19 mouse cellular contexts compared by ENCODE assay signal in the genomic region with DNA sequence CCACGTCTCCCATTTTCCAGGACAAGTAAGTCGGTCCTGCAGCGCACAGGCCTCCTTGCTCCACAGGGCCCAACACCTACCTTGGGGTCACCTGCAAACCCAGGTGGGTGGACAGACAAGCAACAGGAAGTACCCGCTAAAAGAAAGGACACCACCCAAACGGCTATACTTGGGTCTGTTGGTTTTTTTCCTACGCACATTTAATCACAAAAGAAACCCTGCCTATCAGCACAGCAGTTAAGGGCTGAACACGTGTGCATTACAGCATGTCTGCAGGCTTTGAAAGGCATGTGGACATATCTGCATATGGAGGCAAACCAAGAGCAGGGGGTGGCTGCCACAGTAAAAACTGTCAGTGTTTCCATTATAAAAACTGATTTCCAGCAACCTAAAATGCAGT.
"Had no signal": no experiment of that assay in that cellular context is flagged by ENCODE, and none has a peak within 500 bp of the region (broad histone marks: within the 10 kb centered on the region; RNA-seq: fewer than 3 reads in every experiment).

No protein-coding gene starts in this region.

- H3K36me3 ChIP-seq: midbrain, embryonic 12.5 days; stomach, embryonic 15.5 days had no signal

- DNase-seq: kidney, adult 2 months; kidney, postnatal 25 days; layer of hippocampus, adult 9-11 months; liver, postnatal 0 days; lung, embryonic 14.5 days; right cerebral cortex, postnatal 14 days; right cerebral cortex, postnatal 4 days; thymus, postnatal 36 days had no signal

- H3K4me3 ChIP-seq: layer of hippocampus, adult 2 months; limb, embryonic 10.5 days; limb, embryonic 13.5 days; megakaryocyte, embryonic 14.5 days; midbrain, embryonic 12.5 days; stomach, embryonic 15.5 days had no signal

- H3K4me2 ChIP-seq: lung, embryonic 14.5 days; midbrain, embryonic 12.5 days; stomach, embryonic 15.5 days had no signal

- ATAC-seq: intestine, postnatal 0 days; liver, postnatal 0 days; lung, postnatal 0 days had no signal

- H3K27ac ChIP-seq: kidney, postnatal 0 days; layer of hippocampus, adult 2 months; limb, embryonic 10.5 days; limb, embryonic 13.5 days; liver, embryonic 14.5 days; macrophage; stomach, embryonic 15.5 days had no signal

- H3K9me3 ChIP-seq: limb, embryonic 10.5 days; limb, embryonic 13.5 days; midbrain, embryonic 12.5 days; stomach, embryonic 15.5 days had no signal

- H3K9ac ChIP-seq: limb, embryonic 13.5 days; liver, embryonic 14.5 days; liver, postnatal 0 days; lung, embryonic 14.5 days; midbrain, embryonic 12.5 days; stomach, embryonic 15.5 days had no signal
